Mouse (Mus musculus): ENCODE data around the gene Acsbg2. TPM values are rescaled to one million over a fixed set of nuclear protein-coding genes. Genes with fewer than 3 reads are reported as not detected.

The Acsbg2 gene
- total RNA-seq, 4 experiments from 2014 or later = not detected

GRCm38 (mm10) chr17:56823352-56823751, 50.9 kb downstream of the Acsbg2 start:
- DNase-seq (ENCODE audit: low spot score) = no peak

- DNase-seq (ENCODE audit: low spot score) = no peak
Observed at GRCm38 (mm10) chr17:56822380-56822779, 51.9 kb downstream of the Acsbg2 start.

GRCm38 (mm10) chr17:56819694-56820111, 54.5 kb downstream of the Acsbg2 start:
- no peak for DNase-seq (ENCODE audit: low spot score)

GRCm38 (mm10) chr17:56819032-56819545, 55.2 kb downstream of the Acsbg2 start:
- no peak for DNase-seq (ENCODE audit: low spot score)

GRCm38 (mm10) chr17:56818067-56818636, 56.1 kb downstream of the Acsbg2 start:
- no peak for DNase-seq (ENCODE audit: low spot score)

- DNase-seq (ENCODE audit: low spot score) = no peak
Observed at GRCm38 (mm10) chr17:56815057-56815345, 59.2 kb downstream of the Acsbg2 start.

GRCm38 (mm10) chr17:56814316-56815056, 59.8 kb downstream of the Acsbg2 start:
- DNase-seq (ENCODE audit: low spot score) = peak; percentile 86

GRCm38 (mm10) chr17:56810245-56810644, 64.0 kb downstream of the Acsbg2 start:
- peak; percentile 89 for DNase-seq (ENCODE audit: low spot score)

GRCm38 (mm10) chr17:56808518-56808917, 65.7 kb downstream of the Acsbg2 start:
- peak; percentile 78 for DNase-seq (ENCODE audit: low spot score)

- DNase-seq (ENCODE audit: low spot score) = no peak
Observed at GRCm38 (mm10) chr17:56805784-56806183, 68.5 kb downstream of the Acsbg2 start.

GRCm38 (mm10) chr17:56804952-56805351, 69.3 kb downstream of the Acsbg2 start:
- no peak for DNase-seq (ENCODE audit: low spot score)

- no peak for DNase-seq (ENCODE audit: low spot score)
Observed at GRCm38 (mm10) chr17:56802065-56802464, 72.2 kb downstream of the Acsbg2 start.

GRCm38 (mm10) chr17:56799276-56799675, 75.0 kb downstream of the Acsbg2 start:
- no peak for DNase-seq (ENCODE audit: low spot score)

- no peak for DNase-seq (ENCODE audit: low spot score)
Observed at GRCm38 (mm10) chr17:56793614-56794319, 80.5 kb downstream of the Acsbg2 start.

Other genes with a start within 250 kb of the Acsbg2 start
- 100 to 1,000 TPM; 124 to 136 (median 125) TPM for gene Lonp1, start 247.6 kb downstream of the Acsbg2 start, total RNA-seq (2022)
- under 1 TPM in 2 of 4 experiments, not detected in 2; 0.16 TPM for gene Catsperd, start 246.3 kb downstream of the Acsbg2 start, total RNA-seq (2022)
- gene Ranbp3, start 201.2 kb downstream of the Acsbg2 start, total RNA-seq (2022) = 10 to 100 TPM; 33.8 to 39.3 (median 37.5) TPM
- gene Ndufa11, start 156.7 kb downstream of the Acsbg2 start, total RNA-seq (2022) = 100 to 1,000 TPM; 804 to 980 (median 857) TPM
- gene Vmac, start 156.4 kb downstream of the Acsbg2 start, total RNA-seq (2022) = 1 to 10 TPM; 3.2 to 7.1 (median 6.0) TPM
- gene Nrtn, start 116.9 kb downstream of the Acsbg2 start, total RNA-seq (2022) = 10 to 100 TPM; 22.4 to 26.7 (median 24.6) TPM
- gene Dus3l, start 109.7 kb downstream of the Acsbg2 start, total RNA-seq (2022) = 10 to 100 TPM; 15.6 to 18.5 (median 16.6) TPM
- under 1 TPM; 0.31 to 0.60 (median 0.43) TPM for gene Prr22, start 104.2 kb downstream of the Acsbg2 start, total RNA-seq (2022)
- 1 to 10 TPM; 1.6 to 3.5 (median 2.7) TPM for gene Rfx2, start 43.4 kb downstream of the Acsbg2 start, total RNA-seq (2022)
- gene 1700061G19Rik, start 1.0 kb upstream of the Acsbg2 start, total RNA-seq (2022) = not detected
- 10 to 100 TPM; 23.3 to 26.9 (median 26.4) TPM for gene Mllt1, start 61.0 kb upstream of the Acsbg2 start, total RNA-seq (2022)
- not detected for gene Acer1, start 107.7 kb upstream of the Acsbg2 start, total RNA-seq (2022)
- gene Clpp, start 115.9 kb upstream of the Acsbg2 start, total RNA-seq (2022) = 10 to 100 TPM; 77.9 to 82.7 (median 80.2) TPM
- 10 to 100 TPM; 68.0 to 76.3 (median 74.3) TPM for gene Alkbh7, start 122.9 kb upstream of the Acsbg2 start, total RNA-seq (2022)
- not detected for gene Pspn, start 125.6 kb upstream of the Acsbg2 start, total RNA-seq (2022)
- gene Gtf2f1, start 136.8 kb upstream of the Acsbg2 start, total RNA-seq (2022) = 10 to 100 TPM; 17.7 to 25.1 (median 20.6) TPM
- under 1 TPM in 2 of 4 experiments, not detected in 2; 0.37 to 0.60 TPM for gene Gm17949, start 137.0 kb upstream of the Acsbg2 start, total RNA-seq (2022)
- 10 to 100 TPM; 35.0 to 47.6 (median 38.6) TPM for gene Khsrp, start 157.1 kb upstream of the Acsbg2 start, total RNA-seq (2022)
- not detected for gene Slc25a41, start 167.2 kb upstream of the Acsbg2 start, total RNA-seq (2022)
- gene Crb3, start 184.7 kb upstream of the Acsbg2 start, total RNA-seq (2022) = under 1 TPM in 2 of 4 experiments, not detected in 2; 0.23 to 0.72 TPM
- gene Slc25a23, start 185.4 kb upstream of the Acsbg2 start, total RNA-seq (2022) = 10 to 100 TPM; 64.7 to 74.7 (median 70.4) TPM
- 1 to 10 TPM in 2 of 4 experiments, under 1 TPM in 2; 0.90 to 1.6 (median 1.2) TPM for gene Dennd1c, start 204.1 kb upstream of the Acsbg2 start, total RNA-seq (2022)
- gene Tubb4a, start 213.3 kb upstream of the Acsbg2 start, total RNA-seq (2022) = 1 to 10 TPM; 1.1 to 1.7 (median 1.4) TPM
- gene Tnfsf9, start 230.9 kb upstream of the Acsbg2 start, total RNA-seq (2022) = under 1 TPM; 0.25 to 0.83 (median 0.43) TPM

All from heart, adult 8-10 months (tissue).